Mouse (Mus musculus): Measurements from ENCODE around the gene Wdr45. TPM values are rescaled to one million over a fixed set of nuclear protein-coding genes. Genes with fewer than 3 reads are reported as not detected.
"Not testable (repeated sequence)": the region's sequence is repeated elsewhere in the genome, so short reads cannot be mapped to it uniquely, and the experiment has no call there.

Wdr45 gene
- total and polyA plus RNA-seq, 3 experiments, result 18.0 to 24.1 (median 21.4) TPM

GRCm38 (mm10) chrX:7696954-7697381 is 17.2 kb upstream of the Wdr45 start, which contains the start of gene Gpkow:
Gpkow (plus strand) TSS chrX:7697131.
- no peak within 1 kb of the TSS for H3K27ac ChIP-seq (ENCODE audit: insufficient read depth, low read depth)

GRCm38 (mm10) chrX:7713764-7714134 is 384 bp upstream of the Wdr45 start:
- H3K27ac ChIP-seq (ENCODE audit: insufficient read depth, low read depth), result not testable (repeated sequence)

More at GRCm38 (mm10) chrX:7696954-7697381, 17.2 kb upstream of the Wdr45 start, which contains the start of gene Gpkow:
- Histone ChIP-seq H3K4me1 (ENCODE audit: control insufficient read depth in 1 of 2, insufficient read depth in 2 of 2) (peaks cover 4 to 11% of the 10 kb centered on the region in 2 experiments; a peak in 3 of 4 replicates), H3K79me2 (replicated peaks; ENCODE audit: control insufficient read depth, extremely low read depth, insufficient read depth, poor library complexity, severe bottlenecking) (peaks cover 24% of the 10 kb centered on the region), H3K9me3 (replicated peaks; ENCODE audit: low read length) (no peaks in the 10 kb centered on the region), H3K27me3 (replicated peaks) (no peaks in the 10 kb centered on the region), H3K4me3 (replicated peaks in 1 of 3; ENCODE audit: low read depth in 2 of 3, low read length in 2 of 3, poor library complexity in 1 of 3) (peak within 1 kb of the TSS; percentile 67 to 84 (median 70)), H3K4me2 (ENCODE audit: insufficient read depth, low read depth, poor library complexity, severe bottlenecking) (peak within 1 kb of the TSS; percentile 78), H3K36me3 (replicated peaks in 1 of 2; ENCODE audit: control insufficient read depth in 1 of 2, insufficient read depth in 1 of 2, low read length in 1 of 2) (peaks cover 24 to 34% of the 10 kb centered on the region in 2 experiments), H3K9ac (ENCODE audit: insufficient read depth, low read depth) (peak within 1 kb of the TSS; percentile 95)
- in situ Hi-C loops (cut with MboI; ENCODE audit: low pct_ligation_motif_present, low pct_unique_long_range_greater_than_20kb, low sequenced_read_pairs), result no loop called here
- dilution Hi-C loops (cut with MboI; ENCODE audit: extremely low pct_ligation_motif_present, extremely low pct_unique_long_range_greater_than_20kb, low sequenced_read_pairs), result no loop called here
- TF ChIP-seq CHD1 (IDR thresholded peaks at IDR 0.05; ENCODE audit: low read depth, low read length), result no peak
- peak; percentile 53; the same call in 1 of the 2 replicates for TF ChIP-seq GABPA (IDR thresholded peaks at IDR 0.05; ENCODE audit: insufficient replicate concordance, low read depth, low read length)
- no peak for TF ChIP-seq ZMIZ1 (IDR thresholded peaks at IDR 0.05; ENCODE audit: low read depth, low read length)
- TF ChIP-seq TCF12 (IDR thresholded peaks at IDR 0.05; ENCODE audit: low read depth, low read length), result 0 out of 2 replicates have a peak, but pooled peaks have one; percentile 32
- no peak for TF ChIP-seq ZKSCAN1 (IDR thresholded peaks at IDR 0.05; ENCODE audit: borderline replicate concordance, low read depth, low read length)
- TF ChIP-seq MAX (IDR thresholded peaks at IDR 0.05; ENCODE audit: low read length), result no peak; the same call in 1 of the 2 replicates
- 0 out of 2 replicates have a peak, but pooled peaks have one; percentile 19 for TF ChIP-seq TBP (conservative IDR thresholded peaks at IDR 0.05; ENCODE audit: low read depth, low read length)
- TF ChIP-seq SMC3 (IDR thresholded peaks at IDR 0.05; ENCODE audit: low read depth, low read length), result no peak
- peak; percentile 58 for TF ChIP-seq MXI1 (IDR thresholded peaks at IDR 0.05; ENCODE audit: low read depth, low read length)
- TF ChIP-seq CHD2 (IDR thresholded peaks at IDR 0.05; ENCODE audit: low read length), result no peak
- no peak for TF ChIP-seq RAD21 (IDR thresholded peaks at IDR 0.05; ENCODE audit: low read depth, low read length)
- TF ChIP-seq SIN3A (IDR thresholded peaks at IDR 0.05; ENCODE audit: low read length), result peak; percentile 48; the same call in 1 of the 2 replicates
- no peak for TF ChIP-seq UBTF (IDR thresholded peaks at IDR 0.05; ENCODE audit: low read depth, low read length)
- no peak; the same call in 1 of the 2 replicates for TF ChIP-seq MYC (IDR thresholded peaks at IDR 0.05; ENCODE audit: low read depth, low read length)
- TF ChIP-seq RCOR1 (conservative IDR thresholded peaks at IDR 0.05; ENCODE audit: low read depth, low read length), result no peak
- peak; percentile 89 for TF ChIP-seq ELF1 (IDR thresholded peaks at IDR 0.05; ENCODE audit: low read depth, low read length)
- no peak for TF ChIP-seq JUND (conservative IDR thresholded peaks at IDR 0.05; ENCODE audit: low read depth, low read length)
- TF ChIP-seq NRF1 (IDR thresholded peaks at IDR 0.05; ENCODE audit: low read depth, low read length), result peak; percentile 71
- peak; percentile 100 for TF ChIP-seq HCFC1 (IDR thresholded peaks at IDR 0.05; ENCODE audit: low read depth, low read length)
- no peak for TF ChIP-seq MAZ (IDR thresholded peaks at IDR 0.05; ENCODE audit: low read depth, low read length)
- no peak for TF ChIP-seq USF2 (conservative IDR thresholded peaks at IDR 0.05; ENCODE audit: low read depth, low read length)
- peak; percentile 85 for TF ChIP-seq BHLHE40 (IDR thresholded peaks at IDR 0.05; ENCODE audit: low read depth, low read length)
- no peak for TF ChIP-seq MAFK (IDR thresholded peaks at IDR 0.05; ENCODE audit: insufficient replicate concordance, low read length)
- 0 out of 2 replicates have a peak, but pooled peaks have one; percentile 36 for TF ChIP-seq ETS1 (conservative IDR thresholded peaks at IDR 0.05; ENCODE audit: low read depth, low read length)
- TF ChIP-seq KAT2A (IDR thresholded peaks at IDR 0.05; ENCODE audit: insufficient replicate concordance, low read length), result peak; percentile 95; the same call in 1 of the 2 replicates
- TF ChIP-seq POLR2AphosphoS2 (IDR thresholded peaks at IDR 0.05; ENCODE audit: low read depth, low read length), result peak; percentile 38; the same call in 1 of the 2 replicates
- no peak for TF ChIP-seq ZC3H11A (IDR thresholded peaks at IDR 0.05; ENCODE audit: low read depth, low read length)
- TF ChIP-seq IRF4 (IDR thresholded peaks at IDR 0.05; ENCODE audit: low read depth, low read length), result 0 out of 2 replicates have a peak, but pooled peaks have one; percentile 30
- no peak for TF ChIP-seq E2F4 (IDR thresholded peaks at IDR 0.05; ENCODE audit: insufficient replicate concordance, low read depth, low read length)
- TF ChIP-seq MEF2A (IDR thresholded peaks at IDR 0.05; ENCODE audit: borderline replicate concordance, low read depth, low read length), result peak; percentile 15; the same call in 1 of the 2 replicates
- TF ChIP-seq CTCF (conservative IDR thresholded peaks at IDR 0.05 in 1 of 2, IDR thresholded peaks at IDR 0.05 in 1 of 2; ENCODE audit: low read depth in 2 of 2, low read length in 2 of 2), result no peak
- no peak for TF ChIP-seq ZNF384 (IDR thresholded peaks at IDR 0.05; ENCODE audit: low read depth, low read length)
- TF ChIP-seq USF1 (IDR thresholded peaks at IDR 0.05; ENCODE audit: low read depth, low read length), result no peak
- no peak for TF ChIP-seq PAX5 (IDR thresholded peaks at IDR 0.05; ENCODE audit: low read length)
- peak; percentile 83 for TF ChIP-seq POLR2A (IDR thresholded peaks at IDR 0.05; ENCODE audit: low read depth, low read length)
- no peak for TF ChIP-seq JUN (IDR thresholded peaks at IDR 0.05; ENCODE audit: insufficient read depth, low read depth, low read length)
- TF ChIP-seq NELFE (IDR thresholded peaks at IDR 0.05; ENCODE audit: low read depth, low read length), result peak; percentile 79
- TF ChIP-seq EP300 (IDR thresholded peaks at IDR 0.05; ENCODE audit: low read length), result no peak
- peak; percentile 91 for DNase-seq (ENCODE audit: extremely low read depth)

More at GRCm38 (mm10) chrX:7713764-7714134, 384 bp upstream of the Wdr45 start:
- DNase-seq (ENCODE audit: extremely low read depth); H3K27me3 ChIP-seq (replicated peaks); H3K79me2 ChIP-seq (replicated peaks; ENCODE audit: control insufficient read depth, extremely low read depth, insufficient read depth, poor library complexity, severe bottlenecking); H3K9me3 ChIP-seq (replicated peaks; ENCODE audit: low read length); in situ Hi-C loops (cut with MboI; ENCODE audit: low pct_ligation_motif_present, low pct_unique_long_range_greater_than_20kb, low sequenced_read_pairs); dilution Hi-C loops (cut with MboI; ENCODE audit: extremely low pct_ligation_motif_present, extremely low pct_unique_long_range_greater_than_20kb, low sequenced_read_pairs); H3K4me1 ChIP-seq (ENCODE audit: control insufficient read depth in 1 of 2, insufficient read depth in 2 of 2); H3K36me3 ChIP-seq (replicated peaks in 1 of 2; ENCODE audit: control insufficient read depth in 1 of 2, insufficient read depth in 1 of 2, low read length in 1 of 2): not testable (repeated sequence)
- H3K9ac ChIP-seq (ENCODE audit: insufficient read depth, low read depth), result peak overlapping the region; percentile 76; the same call in 1 of the 2 replicates
- peak overlapping the region; percentile 47 to 57 (median 53) for H3K4me3 ChIP-seq (replicated peaks in 1 of 3; ENCODE audit: low read depth in 2 of 3, low read length in 2 of 3, poor library complexity in 1 of 3)
- H3K4me2 ChIP-seq (ENCODE audit: insufficient read depth, low read depth, poor library complexity, severe bottlenecking), result peak overlapping the region; percentile 44; the same call in 1 of the 2 replicates

Data from CH12.LX (cell line).